Mouse (Mus musculus) stomach, embryonic 16.5 days (tissue): Measurements from ENCODE around the gene Cracr2a. TPM values are rescaled to one million over a fixed set of nuclear protein-coding genes. Genes with fewer than 3 reads are reported as not detected.

Source experiments
- ATAC-seq: fragments of 200-750 bp; cut with Nextera tagmentation; 2 replicates; pipeline ENCODE4 v1.8.0; 2017; ENCODE audit warnings: moderate number of reproducible peaks, moderate TSS enrichment; ENCODE audit not compliant: insufficient read depth, low FRiP score
- H3K27ac ChIP-seq: fragments of 300-500 bp; sonication (generic); 2 replicates; pipeline ENCODE4 v1.5.1; 2014; ENCODE audit warnings: low read length
- H3K27me3 ChIP-seq: fragments of 300-500 bp; sonication (generic); 2 replicates; pipeline ENCODE4 v1.6.1; 2014; ENCODE audit warnings: low read length, control low read depth, mixed read lengths; ENCODE audit not compliant: control insufficient read depth, insufficient read depth
- H3K36me3 ChIP-seq: fragments of 300-500 bp; sonication (generic); 2 replicates; pipeline ENCODE4 v1.6.1; 2014; ENCODE audit warnings: low read length; ENCODE audit not compliant: control insufficient read depth, insufficient read depth
- H3K4me1 ChIP-seq: fragments of 300-500 bp; sonication (generic); 2 replicates; pipeline ENCODE4 v1.6.1; 2014; ENCODE audit warnings: low read length, control low read depth, mixed read lengths; ENCODE audit not compliant: control insufficient read depth, insufficient read depth
- H3K4me2 ChIP-seq: fragments of 300-500 bp; sonication (generic); 2 replicates; pipeline ENCODE4 v1.6.1; 2014; ENCODE audit warnings: low read depth, low read length, mixed read lengths
- H3K4me3 ChIP-seq: fragments of 300-500 bp; sonication (generic); replicated peaks from 2 replicates; pipeline ENCODE4 v1.5.1; 2014; ENCODE audit warnings: mild to moderate bottlenecking, low read length
- H3K9ac ChIP-seq: fragments of 300-500 bp; sonication (generic); 2 replicates; pipeline ENCODE4 v1.6.1; 2014; ENCODE audit warnings: low read length
- H3K9me3 ChIP-seq: fragments of 300-500 bp; sonication (generic); replicated peaks from 2 replicates; pipeline ENCODE4 v1.6.1; 2016; ENCODE audit warnings: low read length, control low read depth; ENCODE audit not compliant: control insufficient read depth
- WGBS: fragments of 180-500 bp; shearing (Covaris S2); extraction: QIAGEN DNeasy Blood & Tissue Kit; methylation state at CpG from one replicate; pipeline ENCODE4 v1.1.7; 2014; 5-methylcytosine and 5-hydroxymethylcytosine counted together
- polyA plus RNA-seq: library from polyadenylated mRNA; unstranded; fragments of >200 nt; fragmentation: Nextera tagmentation; extraction: Ambion mirVana; gene quantifications from 2 replicates; pipeline ENCODE4 v1.2.1, GENCODE M21; 2015

Cracr2a gene
- polyA plus RNA-seq, 1 experiment from 2014 or later = 3.1 TPM

GRCm38 (mm10) chr6:127635462-127636189 lies 74.5 kb downstream of the Cracr2a start:
- Histone ChIP-seq H3K4me1 (peaks cover 3% of the 10 kb centered on the region; the same call in 1 of the 2 replicates), H3K4me2 (no peak overlapping the region), H3K36me3 (no peaks in the 10 kb centered on the region), H3K4me3 (no peak overlapping the region), H3K27ac (no peak overlapping the region), H3K9ac (no peak overlapping the region), H3K27me3 (no peaks in the 10 kb centered on the region), H3K9me3 (no peaks in the 10 kb centered on the region)
- ATAC-seq = no peak
- 85% methylated on average over 9 of the region's 9 CpGs for WGBS

GRCm38 (mm10) chr6:127641077-127641801 lies 80.1 kb downstream of the Cracr2a start:
- Histone ChIP-seq H3K27me3 (no peaks in the 10 kb centered on the region), H3K9ac (no peak overlapping the region), H3K27ac (no peak overlapping the region), H3K4me2 (no peak overlapping the region), H3K36me3 (no peaks in the 10 kb centered on the region), H3K4me1 (peaks cover 6% of the 10 kb centered on the region), H3K9me3 (no peaks in the 10 kb centered on the region), H3K4me3 (no peak overlapping the region)
- WGBS = 43% methylated on average over 8 of the region's 8 CpGs
- ATAC-seq = 0 out of 2 replicates have a peak, but pooled peaks have one; percentile 34

GRCm38 (mm10) chr6:127655988-127656387 lies 94.8 kb downstream of the Cracr2a start:
- Histone ChIP-seq H3K4me1 (no peaks in the 10 kb centered on the region), H3K27me3 (no peaks in the 10 kb centered on the region), H3K4me3 (no peak overlapping the region), H3K9me3 (peaks cover 8% of the 10 kb centered on the region), H3K9ac (no peak overlapping the region), H3K36me3 (0 out of 2 replicates have a peak, but pooled peaks cover 4% of the 10 kb centered on the region), H3K4me2 (no peak overlapping the region), H3K27ac (no peak overlapping the region)
- 37% methylated on average over 4 of the region's 4 CpGs for WGBS
- ATAC-seq = no peak

- H3K4me3 ChIP-seq = no peak overlapping the region
- peaks cover 8% of the 10 kb centered on the region for H3K9me3 ChIP-seq
- 90% methylated on average over 11 of the region's 11 CpGs for WGBS
- ATAC-seq = no peak
- H3K27ac ChIP-seq = no peak overlapping the region
- no peak overlapping the region for H3K4me2 ChIP-seq
- 0 out of 2 replicates have a peak, but pooled peaks cover 4% of the 10 kb centered on the region for H3K36me3 ChIP-seq
- no peak overlapping the region for H3K9ac ChIP-seq
- H3K27me3 ChIP-seq = no peaks in the 10 kb centered on the region
- no peaks in the 10 kb centered on the region for H3K4me1 ChIP-seq
Observed at GRCm38 (mm10) chr6:127657152-127657551, 96.0 kb downstream of the Cracr2a start.

GRCm38 (mm10) chr6:127659472-127659871 lies 98.3 kb downstream of the Cracr2a start:
- Histone ChIP-seq H3K27me3 (no peaks in the 10 kb centered on the region), H3K27ac (no peak overlapping the region), H3K36me3 (no peaks in the 10 kb centered on the region), H3K4me3 (no peak overlapping the region), H3K9me3 (no peaks in the 10 kb centered on the region), H3K9ac (no peak overlapping the region), H3K4me1 (no peaks in the 10 kb centered on the region), H3K4me2 (no peak overlapping the region)
- WGBS = 67% methylated on average over 5 of the region's 5 CpGs
- no peak for ATAC-seq

GRCm38 (mm10) chr6:127659966-127660365 lies 98.8 kb downstream of the Cracr2a start:
- Histone ChIP-seq H3K9me3 (no peaks in the 10 kb centered on the region), H3K36me3 (no peaks in the 10 kb centered on the region), H3K27me3 (no peaks in the 10 kb centered on the region), H3K4me3 (no peak overlapping the region), H3K27ac (no peak overlapping the region), H3K4me1 (no peaks in the 10 kb centered on the region), H3K4me2 (no peak overlapping the region), H3K9ac (no peak overlapping the region)
- ATAC-seq = no peak
- WGBS = 81% methylated on average over 4 of the region's 4 CpGs

- Histone ChIP-seq H3K9me3 (no peaks in the 10 kb centered on the region), H3K4me3 (no peak overlapping the region), H3K4me1 (no peaks in the 10 kb centered on the region), H3K36me3 (no peaks in the 10 kb centered on the region), H3K27ac (no peak overlapping the region), H3K9ac (no peak overlapping the region), H3K27me3 (no peaks in the 10 kb centered on the region), H3K4me2 (no peak overlapping the region)
- ATAC-seq = no peak
- WGBS = 73% methylated on average over 7 of the region's 7 CpGs
Observed at GRCm38 (mm10) chr6:127661717-127662292, 100.7 kb downstream of the Cracr2a start.

- 78% methylated on average over 7 of the region's 7 CpGs for WGBS
- Histone ChIP-seq H3K4me1 (no peaks in the 10 kb centered on the region), H3K9me3 (no peaks in the 10 kb centered on the region), H3K4me3 (no peak overlapping the region), H3K4me2 (no peak overlapping the region), H3K9ac (no peak overlapping the region), H3K27me3 (no peaks in the 10 kb centered on the region), H3K36me3 (no peaks in the 10 kb centered on the region), H3K27ac (no peak overlapping the region)
- no peak for ATAC-seq
Observed at GRCm38 (mm10) chr6:127663263-127663662, 102.1 kb downstream of the Cracr2a start.

- ATAC-seq = no peak
- 71% methylated on average over 4 of the region's 4 CpGs for WGBS
- no peaks in the 10 kb centered on the region for H3K27me3 ChIP-seq
Observed at GRCm38 (mm10) chr6:127669313-127669712, 108.2 kb downstream of the Cracr2a start.

More at GRCm38 (mm10) chr6:127669313-127669712, 108.2 kb downstream of the Cracr2a start:
- H3K4me1 ChIP-seq = no peaks in the 10 kb centered on the region
- H3K9me3 ChIP-seq = no peaks in the 10 kb centered on the region
- H3K9ac ChIP-seq = no peak overlapping the region
- no peak overlapping the region for H3K4me3 ChIP-seq
- H3K36me3 ChIP-seq = no peaks in the 10 kb centered on the region
- H3K4me2 ChIP-seq = no peak overlapping the region
- H3K27ac ChIP-seq = no peak overlapping the region
